Mouse (Mus musculus) neural tube, embryonic 15.5 days (tissue): Measurements from ENCODE around the gene Chst11. TPM values are rescaled to one million over a fixed set of nuclear protein-coding genes. Genes with fewer than 3 reads are reported as not detected.

ENCODE experiments used
- ATAC-seq: fragments of 200-750 bp; cut with Nextera tagmentation; 2 replicates; pipeline ENCODE4 v1.8.0; 2017; ENCODE audit warnings: mild to moderate bottlenecking, moderate TSS enrichment, moderate library complexity; ENCODE audit not compliant: low FRiP score
- H3K27ac ChIP-seq: fragments of 300-500 bp; sonication (generic); replicated peaks from 2 replicates; pipeline ENCODE4 v1.5.1; 2015; ENCODE audit warnings: mild to moderate bottlenecking, inconsistent platforms
- H3K27me3 ChIP-seq: fragments of 300-500 bp; sonication (generic); replicated peaks from 2 replicates; pipeline ENCODE4 v1.6.1; 2015; ENCODE audit warnings: inconsistent platforms
- H3K36me3 ChIP-seq: fragments of 300-500 bp; sonication (generic); 2 replicates; pipeline ENCODE4 v1.6.1; 2015; ENCODE audit warnings: inconsistent platforms
- H3K4me1 ChIP-seq: fragments of 300-500 bp; sonication (generic); 2 replicates; pipeline ENCODE4 v1.6.1; 2015; ENCODE audit warnings: inconsistent platforms
- H3K4me2 ChIP-seq: fragments of 300-500 bp; sonication (generic); 2 replicates; pipeline ENCODE4 v1.6.1; 2015; ENCODE audit warnings: inconsistent platforms, mild to moderate bottlenecking, moderate library complexity
- H3K4me3 ChIP-seq: fragments of 300-500 bp; sonication (generic); replicated peaks from 2 replicates; pipeline ENCODE4 v1.5.1; 2015; ENCODE audit warnings: mild to moderate bottlenecking, inconsistent platforms
- H3K9ac ChIP-seq: fragments of 300-500 bp; sonication (generic); replicated peaks from 2 replicates; pipeline ENCODE4 v1.6.1; 2015; ENCODE audit warnings: mild to moderate bottlenecking, inconsistent platforms
- H3K9me3 ChIP-seq: fragments of 300-500 bp; sonication (generic); replicated peaks from 2 replicates; pipeline ENCODE4 v1.6.1; 2016; ENCODE audit warnings: inconsistent platforms
- WGBS: fragments of 180-500 bp; shearing (Covaris S2); methylation state at CpG from one replicate; pipeline ENCODE4 v1.1.7; 2015; ENCODE audit warnings: mixed read lengths; 5-methylcytosine and 5-hydroxymethylcytosine counted together
- polyA plus RNA-seq: library from polyadenylated mRNA; unstranded; fragments of >200 nt; fragmentation: Nextera tagmentation; extraction: Ambion mirVana; gene quantifications from 2 replicates; pipeline ENCODE4 v1.2.1, GENCODE M21; 2015

Chst11 gene
- polyA plus RNA-seq, 1 experiment from 2014 or later, result 4.1 TPM

DNA sequence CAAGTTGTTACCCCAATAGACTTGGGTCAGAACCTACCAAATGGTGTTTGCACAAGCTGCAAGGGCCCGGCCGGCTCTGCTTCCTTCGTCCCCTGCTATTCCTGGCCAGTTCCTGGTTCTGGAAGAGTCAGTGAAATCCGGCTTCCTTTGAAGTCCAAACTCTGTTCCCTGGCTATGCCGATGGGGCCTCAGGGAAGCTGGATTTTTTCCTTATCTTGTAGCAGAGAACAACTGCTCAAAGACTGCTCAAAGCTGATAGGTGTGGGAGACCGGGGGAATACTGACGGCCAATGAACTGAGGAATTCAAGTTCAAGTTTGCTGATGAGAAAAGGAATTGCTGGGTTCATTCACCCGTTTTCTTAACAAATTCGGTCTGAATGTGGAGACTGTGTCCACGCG is 13.7 kb upstream of the Chst11 start:
- H3K27ac ChIP-seq, result no peak overlapping the region
- no peaks in the 10 kb centered on the region for H3K27me3 ChIP-seq
- H3K9ac ChIP-seq, result no peak overlapping the region
- H3K36me3 ChIP-seq, result no peaks in the 10 kb centered on the region
- no peaks in the 10 kb centered on the region for H3K9me3 ChIP-seq
- no peak overlapping the region for H3K4me2 ChIP-seq
- H3K4me1 ChIP-seq, result no peaks in the 10 kb centered on the region
- no peak overlapping the region for H3K4me3 ChIP-seq
- WGBS, result 85% methylated on average over 11 of the region's 11 CpGs
- ATAC-seq, result no peak

DNA sequence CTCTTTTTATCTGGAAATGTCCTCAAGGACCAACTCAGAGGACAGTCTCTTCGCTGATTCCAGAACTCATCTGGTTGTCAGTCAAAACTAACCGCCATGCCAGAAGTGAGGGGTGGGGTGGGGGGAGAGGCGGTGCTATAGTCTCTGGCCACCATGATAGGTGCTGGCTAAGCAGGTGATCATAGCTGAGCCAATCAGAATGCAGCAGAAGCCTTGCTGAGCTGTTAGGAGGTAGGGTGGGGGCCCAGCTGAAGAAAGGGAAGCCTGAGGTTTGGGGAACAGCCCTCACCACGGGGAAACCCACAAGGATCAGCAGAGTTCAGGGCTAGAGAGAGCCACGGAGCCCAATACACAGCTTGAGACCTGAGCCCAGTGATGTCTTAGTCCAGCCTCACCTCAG is 11.1 kb upstream of the Chst11 start:
- no peak overlapping the region for H3K27ac ChIP-seq
- no peak overlapping the region for H3K4me3 ChIP-seq
- H3K4me1 ChIP-seq, result no peaks in the 10 kb centered on the region
- H3K36me3 ChIP-seq, result no peaks in the 10 kb centered on the region
- H3K9ac ChIP-seq, result no peak overlapping the region
- WGBS, result 87% methylated on average over 5 of the region's 5 CpGs
- no peak overlapping the region for H3K4me2 ChIP-seq
- H3K9me3 ChIP-seq, result no peaks in the 10 kb centered on the region
- no peak for ATAC-seq
- no peaks in the 10 kb centered on the region for H3K27me3 ChIP-seq

DNA sequence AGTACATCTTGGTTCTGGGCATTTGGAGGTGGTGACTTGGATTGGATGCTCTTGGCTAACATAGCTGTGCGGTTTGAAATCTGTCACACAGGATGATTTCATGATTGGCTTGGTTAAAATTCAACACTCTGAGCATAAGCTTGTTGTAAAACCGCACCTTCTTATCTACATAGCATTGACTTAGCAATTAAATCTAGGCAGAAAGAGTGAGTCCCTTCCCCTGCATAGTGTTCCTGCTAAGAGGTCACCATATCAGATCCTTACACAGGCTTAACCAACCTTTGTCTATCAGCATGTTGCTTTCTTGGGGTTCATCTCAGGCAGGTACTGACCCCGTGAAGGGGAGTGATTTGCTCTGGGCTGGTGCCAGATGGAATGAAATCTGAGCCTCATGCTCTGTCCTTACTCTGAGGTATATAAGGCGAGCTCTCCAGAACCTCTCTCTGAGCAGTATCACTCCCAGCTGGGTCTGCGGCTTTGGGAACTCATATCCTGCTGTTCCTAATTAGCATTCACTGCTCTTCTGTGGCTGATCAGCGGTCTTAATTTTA is 10.6 kb upstream of the Chst11 start:
- no peak for ATAC-seq
- H3K36me3 ChIP-seq, result no peaks in the 10 kb centered on the region

DNA sequence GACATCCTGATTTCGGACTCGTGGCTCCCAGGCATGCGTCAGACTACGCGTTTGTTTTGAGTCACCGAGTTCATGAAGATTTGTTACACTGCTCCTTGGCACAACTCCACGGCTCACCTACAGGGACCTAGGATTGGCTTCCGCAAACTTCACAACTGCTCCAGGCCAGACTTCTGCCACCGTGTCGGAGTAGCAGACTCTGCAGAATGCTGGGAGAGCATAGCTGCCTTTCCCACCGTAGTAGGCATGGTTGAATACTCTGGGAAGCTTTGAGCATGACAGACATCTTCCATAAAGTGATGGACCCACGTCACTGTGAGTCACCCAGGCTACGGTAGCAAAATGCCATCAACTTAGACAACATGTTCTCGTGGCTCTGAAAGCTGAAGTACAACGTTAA is 9.5 kb upstream of the Chst11 start:
- Histone ChIP-seq H3K9ac (no peak overlapping the region), H3K4me2 (no peak overlapping the region), H3K4me1 (no peaks in the 10 kb centered on the region), H3K36me3 (no peaks in the 10 kb centered on the region), H3K27ac (no peak overlapping the region), H3K9me3 (no peaks in the 10 kb centered on the region), H3K27me3 (no peaks in the 10 kb centered on the region), H3K4me3 (no peak overlapping the region)
- ATAC-seq, result no peak
- WGBS, result 80% methylated on average over 15 of the region's 15 CpGs

More for the DNA sequence above, 10.6 kb upstream of the Chst11 start:
- Histone ChIP-seq H3K27me3 (no peaks in the 10 kb centered on the region), H3K27ac (no peak overlapping the region), H3K4me3 (no peak overlapping the region), H3K9me3 (no peaks in the 10 kb centered on the region), H3K4me2 (no peak overlapping the region), H3K9ac (no peak overlapping the region), H3K4me1 (no peaks in the 10 kb centered on the region)
- 63% methylated on average over 6 of the region's 6 CpGs for WGBS

DNA sequence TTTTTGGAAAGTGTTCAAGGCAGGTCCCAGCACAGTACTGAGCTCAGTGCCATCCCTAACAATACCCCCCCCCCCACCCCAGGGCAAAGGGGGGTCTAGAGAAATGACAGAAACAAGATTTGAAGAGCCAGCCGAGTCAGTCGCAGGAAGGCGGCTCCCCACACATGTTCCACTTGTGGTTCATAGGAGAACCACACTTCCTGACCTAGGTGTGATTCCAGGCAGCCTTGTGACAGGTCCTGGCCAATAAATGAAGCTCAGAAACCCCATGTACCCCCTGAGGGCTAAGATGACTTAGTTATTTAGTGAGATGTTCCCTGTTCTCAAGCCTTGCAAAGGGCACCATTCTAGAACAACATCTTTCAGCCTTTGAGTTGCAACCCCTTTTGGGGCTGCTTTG is 3.0 kb upstream of the Chst11 start:
- Histone ChIP-seq H3K36me3 (no peaks in the 10 kb centered on the region), H3K9ac (no peak overlapping the region), H3K4me2 (no peak overlapping the region), H3K4me3 (no peak overlapping the region), H3K9me3 (no peaks in the 10 kb centered on the region), H3K27ac (no peak overlapping the region), H3K27me3 (0 out of 2 replicates have a peak, but pooled peaks cover 9% of the 10 kb centered on the region), H3K4me1 (peaks cover 21% of the 10 kb centered on the region)
- ATAC-seq, result no peak
- WGBS, result 81% methylated on average over 3 of the region's 3 CpGs

GRCm38 (mm10) chr10:82985700-82986131 is 418 bp downstream of the Chst11 start:
- H3K9ac ChIP-seq, result peak overlapping the region; percentile 83
- H3K36me3 ChIP-seq, result no peaks in the 10 kb centered on the region
- H3K9me3 ChIP-seq, result no peaks in the 10 kb centered on the region
- WGBS, result under 1% methylated on average over 32 of the region's 32 CpGs
- ATAC-seq, result peak; percentile 33
- peak overlapping the region; percentile 92 for H3K27ac ChIP-seq
- peak overlapping the region; percentile 93 for H3K4me2 ChIP-seq
- H3K27me3 ChIP-seq, result 0 out of 2 replicates have a peak, but pooled peaks cover 9% of the 10 kb centered on the region
- H3K4me3 ChIP-seq, result peak overlapping the region; percentile 86
- peaks cover 49% of the 10 kb centered on the region for H3K4me1 ChIP-seq

DNA sequence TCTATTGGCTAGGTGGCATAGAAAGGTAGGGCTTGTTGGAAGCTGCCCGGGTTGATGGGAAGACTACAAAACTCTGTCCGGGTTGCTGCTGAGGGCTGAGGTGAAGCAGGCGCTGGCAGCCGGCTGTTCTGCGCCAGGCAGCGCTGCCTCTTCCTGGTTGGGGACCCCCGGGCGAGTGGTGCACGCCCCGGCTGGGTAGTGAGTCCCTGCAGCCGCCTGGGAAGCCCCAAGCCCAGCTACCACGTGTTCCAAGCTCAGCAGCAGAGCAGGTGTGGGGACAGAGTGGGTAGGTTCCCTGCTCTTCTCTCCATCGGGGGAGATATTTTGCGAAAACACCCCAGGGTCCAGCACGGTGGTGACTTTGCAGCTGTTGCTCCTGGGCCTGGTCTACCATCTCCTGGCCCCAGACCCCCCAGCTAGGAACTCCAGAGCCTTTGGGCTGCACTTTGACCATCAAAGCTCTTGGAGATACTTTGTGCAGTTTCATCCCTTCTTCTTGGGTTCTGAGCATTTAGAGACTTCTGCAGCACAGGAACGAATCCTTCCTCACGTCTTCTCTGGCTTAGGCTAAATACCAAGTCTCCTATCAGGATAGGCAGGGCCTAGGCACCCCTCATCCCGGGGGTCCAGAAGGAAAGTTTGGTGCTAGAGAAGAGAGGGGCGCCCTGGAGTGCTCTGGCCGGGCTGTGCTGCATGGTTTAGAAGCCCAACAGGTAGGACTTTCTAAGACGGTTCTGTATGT is 1.1 kb downstream of the Chst11 start:
- H3K27ac ChIP-seq, result peak overlapping the region; percentile 92
- peak overlapping the region; percentile 86 for H3K4me3 ChIP-seq
- peak; percentile 39 for ATAC-seq
- H3K4me2 ChIP-seq, result peak overlapping the region; percentile 93
- H3K9ac ChIP-seq, result peak overlapping the region; percentile 83
- H3K9me3 ChIP-seq, result no peaks in the 10 kb centered on the region
- 2% methylated on average over 21 of the region's 21 CpGs for WGBS
- H3K36me3 ChIP-seq, result no peaks in the 10 kb centered on the region
- H3K4me1 ChIP-seq, result peaks cover 56% of the 10 kb centered on the region
- H3K27me3 ChIP-seq, result 0 out of 2 replicates have a peak, but pooled peaks cover 9% of the 10 kb centered on the region

- Histone ChIP-seq H3K27me3 (0 out of 2 replicates have a peak, but pooled peaks cover 9% of the 10 kb centered on the region), H3K4me1 (peaks cover 58% of the 10 kb centered on the region), H3K27ac (no peak overlapping the region), H3K36me3 (no peaks in the 10 kb centered on the region), H3K4me2 (peak overlapping the region; percentile 93), H3K9ac (peak overlapping the region; percentile 83), H3K9me3 (no peaks in the 10 kb centered on the region), H3K4me3 (peak overlapping the region; percentile 86)
- 13% methylated on average over 8 of the region's 8 CpGs for WGBS
- ATAC-seq, result no peak
These were observed 1.7 kb downstream of the Chst11 start for GRCm38 (mm10) chr10:82986993-82987349.

DNA sequence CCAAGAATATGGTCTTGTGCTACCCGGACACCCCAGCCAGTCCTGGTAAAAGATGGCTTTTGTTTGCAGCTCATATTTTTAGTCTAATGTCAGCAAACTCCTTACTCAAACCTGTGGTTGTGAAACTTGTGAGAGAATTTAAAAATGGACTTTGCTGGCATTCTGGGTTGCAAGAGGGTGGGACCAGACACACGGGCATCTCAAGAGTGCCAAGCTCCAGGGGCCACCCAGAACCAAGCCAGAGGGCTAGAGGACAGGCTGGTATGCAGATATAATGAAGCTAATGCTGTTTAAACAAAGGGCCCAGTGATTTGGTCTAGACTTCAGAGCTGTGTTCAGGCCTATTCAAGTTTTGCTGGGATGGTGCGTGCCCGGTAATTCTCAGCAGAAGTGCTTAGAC is 2.1 kb downstream of the Chst11 start:
- Histone ChIP-seq H3K9ac (peak overlapping the region; percentile 83; the same call in 1 of the 2 replicates), H3K9me3 (no peaks in the 10 kb centered on the region), H3K4me1 (peaks cover 62% of the 10 kb centered on the region), H3K27ac (no peak overlapping the region), H3K27me3 (0 out of 2 replicates have a peak, but pooled peaks cover 9% of the 10 kb centered on the region), H3K4me2 (peak overlapping the region; percentile 93), H3K36me3 (no peaks in the 10 kb centered on the region), H3K4me3 (peak overlapping the region; percentile 86)
- 28% methylated on average over 4 of the region's 4 CpGs for WGBS
- ATAC-seq, result no peak

DNA sequence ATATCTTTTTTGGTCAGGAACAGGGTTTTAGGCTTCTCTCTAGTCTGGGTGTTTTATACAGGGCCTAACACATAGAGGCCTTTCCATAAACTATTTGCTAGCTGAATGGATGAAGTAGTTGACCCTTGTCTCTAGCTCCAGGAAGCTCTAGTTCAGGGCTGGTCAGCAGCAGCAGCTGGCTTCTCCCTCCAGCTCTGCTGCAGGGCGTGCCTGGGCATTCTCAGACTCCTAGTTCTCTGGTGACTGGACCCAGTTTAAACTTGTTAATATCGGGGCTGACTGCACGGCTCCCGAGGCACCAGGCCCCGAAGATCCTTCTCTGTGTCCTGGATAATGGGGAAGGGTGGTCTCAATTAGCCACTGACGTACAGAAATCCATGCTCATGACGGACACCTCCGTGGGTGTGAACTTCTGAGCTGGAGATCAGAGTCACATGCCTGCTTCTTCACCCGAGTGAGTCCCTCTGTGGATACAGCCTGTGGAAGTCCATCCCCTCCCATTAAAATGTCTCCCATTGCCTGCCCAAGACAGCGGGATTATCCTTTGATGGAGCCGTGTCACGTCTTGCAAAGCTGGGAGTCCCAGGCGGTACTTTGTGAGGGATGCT is 4.2 kb downstream of the Chst11 start:
- no peaks in the 10 kb centered on the region for H3K9me3 ChIP-seq
- ATAC-seq, result no peak
- peaks cover 63% of the 10 kb centered on the region for H3K4me1 ChIP-seq
- H3K4me2 ChIP-seq, result 0 out of 2 replicates have a peak overlapping the region, but pooled peaks have one; percentile 1
- no peak overlapping the region for H3K4me3 ChIP-seq
- 71% methylated on average over 13 of the region's 13 CpGs for WGBS
- no peaks in the 10 kb centered on the region for H3K27me3 ChIP-seq
- H3K9ac ChIP-seq, result no peak overlapping the region
- H3K36me3 ChIP-seq, result no peaks in the 10 kb centered on the region
- no peak overlapping the region for H3K27ac ChIP-seq

DNA sequence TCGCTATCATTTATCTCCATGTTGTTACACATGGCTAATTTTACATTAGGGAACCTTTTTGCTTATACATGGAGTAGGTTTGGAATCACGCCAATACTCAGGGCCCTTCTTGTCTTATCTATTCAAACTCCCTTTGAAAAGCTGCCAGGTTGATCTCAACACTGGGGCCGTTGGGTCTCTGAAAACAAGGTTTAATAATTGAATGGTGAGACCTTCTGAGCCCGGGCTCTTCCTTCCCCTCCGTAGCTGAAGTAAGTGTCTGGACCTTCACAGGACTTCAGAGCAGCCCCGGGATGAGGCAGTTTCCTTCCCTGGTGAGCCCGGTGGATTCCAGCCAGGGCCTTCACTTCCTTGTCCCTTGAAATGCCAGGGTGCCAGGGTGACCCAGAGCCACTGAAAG is 5.6 kb downstream of the Chst11 start:
- H3K9me3 ChIP-seq, result no peaks in the 10 kb centered on the region
- no peak for ATAC-seq
- H3K27ac ChIP-seq, result 0 out of 2 replicates have a peak overlapping the region, but pooled peaks have one; percentile 5
- 46% methylated on average over 7 of the region's 7 CpGs for WGBS
- peaks cover 65% of the 10 kb centered on the region for H3K4me1 ChIP-seq
- H3K36me3 ChIP-seq, result no peaks in the 10 kb centered on the region
- no peak overlapping the region for H3K4me3 ChIP-seq
- H3K27me3 ChIP-seq, result no peaks in the 10 kb centered on the region
- H3K9ac ChIP-seq, result no peak overlapping the region
- no peak overlapping the region for H3K4me2 ChIP-seq
